Mouse (Mus musculus): ENCODE data around the gene Adora3. TPM values are rescaled to one million over a fixed set of nuclear protein-coding genes. Genes with fewer than 3 reads are reported as not detected.

Adora3 gene
- polyA plus RNA-seq, 1 experiment from 2014 or later, result 0.33 TPM

DNA sequence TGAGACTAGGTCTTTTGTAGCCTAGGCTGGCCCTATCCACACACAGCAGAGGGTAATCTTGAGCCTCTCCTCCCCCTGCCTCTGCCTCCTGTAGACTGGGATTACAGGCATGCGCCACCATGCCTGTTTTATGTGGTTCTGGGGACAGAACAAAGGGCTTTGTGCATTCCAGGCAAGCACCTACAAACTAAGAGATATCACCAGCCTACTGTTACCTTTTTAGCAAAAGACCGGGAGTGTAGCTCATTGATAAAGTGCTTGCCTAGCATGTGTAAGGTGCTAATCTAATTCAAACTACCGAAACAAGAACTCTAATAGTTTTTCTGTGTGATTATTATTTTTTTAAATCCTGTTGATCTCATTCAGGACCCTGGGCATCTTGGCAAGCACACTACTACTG is 33.8 kb upstream of the Adora3 start:
- Histone ChIP-seq H3K4me1 (ENCODE audit: control insufficient read depth, insufficient read depth, low read length) (no peaks in the 10 kb centered on the region), H3K9ac (replicated peaks; ENCODE audit: low read depth, low read length) (no peak overlapping the region), H3K4me2 (replicated peaks; ENCODE audit: low read depth, low read length) (no peak overlapping the region), H3K4me3 (ENCODE audit: low read depth, low read length) (no peak overlapping the region), H3K36me3 (ENCODE audit: control insufficient read depth, insufficient read depth, low read length) (no peaks in the 10 kb centered on the region), H3K27ac (ENCODE audit: low read length) (no peak overlapping the region), H3K27me3 (ENCODE audit: control insufficient read depth, insufficient read depth, low read length) (no peaks in the 10 kb centered on the region), H3K9me3 (ENCODE audit: control insufficient read depth, low read depth, low read length) (no peaks in the 10 kb centered on the region)
- WGBS, result 87% methylated on average over 3 of the region's 3 CpGs
- ATAC-seq (ENCODE audit: insufficient number of reproducible peaks, insufficient read depth, low FRiP score, low read depth), result no peak

DNA sequence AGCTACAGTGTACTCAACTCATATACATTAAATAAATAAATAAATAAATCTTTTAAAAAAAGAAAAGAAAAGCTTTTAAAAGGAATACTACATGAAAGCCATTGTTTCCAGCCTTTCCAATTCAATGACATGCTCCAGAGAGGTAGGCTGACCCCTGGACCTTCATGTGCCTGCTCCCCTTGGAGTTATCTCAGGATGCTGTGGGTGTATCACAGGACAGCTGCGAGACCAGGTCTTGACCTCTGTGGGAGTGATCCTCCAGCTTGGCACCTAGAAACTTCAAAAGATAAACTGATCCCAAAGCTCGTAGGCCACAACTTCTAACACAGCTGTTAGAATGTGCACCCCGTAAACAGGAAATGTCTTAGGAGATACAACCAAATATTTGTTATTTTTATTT is 32.0 kb upstream of the Adora3 start:
- no peak overlapping the region for H3K4me2 ChIP-seq (replicated peaks; ENCODE audit: low read depth, low read length)
- no peaks in the 10 kb centered on the region for H3K27me3 ChIP-seq (ENCODE audit: control insufficient read depth, insufficient read depth, low read length)
- no peak overlapping the region for H3K27ac ChIP-seq (ENCODE audit: low read length)
- no peaks in the 10 kb centered on the region for H3K9me3 ChIP-seq (ENCODE audit: control insufficient read depth, low read depth, low read length)
- H3K4me3 ChIP-seq (ENCODE audit: low read depth, low read length), result no peak overlapping the region
- ATAC-seq (ENCODE audit: insufficient number of reproducible peaks, insufficient read depth, low FRiP score, low read depth), result no peak
- H3K36me3 ChIP-seq (ENCODE audit: control insufficient read depth, insufficient read depth, low read length), result no peaks in the 10 kb centered on the region
- H3K9ac ChIP-seq (replicated peaks; ENCODE audit: low read depth, low read length), result no peak overlapping the region
- H3K4me1 ChIP-seq (ENCODE audit: control insufficient read depth, insufficient read depth, low read length), result no peaks in the 10 kb centered on the region
- WGBS, result 69% methylated on average over 3 of the region's 3 CpGs

GRCm38 (mm10) chr3:105839836-105840235 is 30.8 kb upstream of the Adora3 start:
- Histone ChIP-seq H3K27ac (ENCODE audit: low read length) (no peak overlapping the region), H3K4me3 (ENCODE audit: low read depth, low read length) (no peak overlapping the region), H3K9me3 (ENCODE audit: control insufficient read depth, low read depth, low read length) (no peaks in the 10 kb centered on the region), H3K9ac (replicated peaks; ENCODE audit: low read depth, low read length) (no peak overlapping the region), H3K4me2 (replicated peaks; ENCODE audit: low read depth, low read length) (no peak overlapping the region), H3K4me1 (ENCODE audit: control insufficient read depth, insufficient read depth, low read length) (no peaks in the 10 kb centered on the region), H3K27me3 (ENCODE audit: control insufficient read depth, insufficient read depth, low read length) (no peaks in the 10 kb centered on the region), H3K36me3 (ENCODE audit: control insufficient read depth, insufficient read depth, low read length) (no peaks in the 10 kb centered on the region)
- no peak for ATAC-seq (ENCODE audit: insufficient number of reproducible peaks, insufficient read depth, low FRiP score, low read depth)
- WGBS, result 80% methylated on average over 4 of the region's 4 CpGs

DNA sequence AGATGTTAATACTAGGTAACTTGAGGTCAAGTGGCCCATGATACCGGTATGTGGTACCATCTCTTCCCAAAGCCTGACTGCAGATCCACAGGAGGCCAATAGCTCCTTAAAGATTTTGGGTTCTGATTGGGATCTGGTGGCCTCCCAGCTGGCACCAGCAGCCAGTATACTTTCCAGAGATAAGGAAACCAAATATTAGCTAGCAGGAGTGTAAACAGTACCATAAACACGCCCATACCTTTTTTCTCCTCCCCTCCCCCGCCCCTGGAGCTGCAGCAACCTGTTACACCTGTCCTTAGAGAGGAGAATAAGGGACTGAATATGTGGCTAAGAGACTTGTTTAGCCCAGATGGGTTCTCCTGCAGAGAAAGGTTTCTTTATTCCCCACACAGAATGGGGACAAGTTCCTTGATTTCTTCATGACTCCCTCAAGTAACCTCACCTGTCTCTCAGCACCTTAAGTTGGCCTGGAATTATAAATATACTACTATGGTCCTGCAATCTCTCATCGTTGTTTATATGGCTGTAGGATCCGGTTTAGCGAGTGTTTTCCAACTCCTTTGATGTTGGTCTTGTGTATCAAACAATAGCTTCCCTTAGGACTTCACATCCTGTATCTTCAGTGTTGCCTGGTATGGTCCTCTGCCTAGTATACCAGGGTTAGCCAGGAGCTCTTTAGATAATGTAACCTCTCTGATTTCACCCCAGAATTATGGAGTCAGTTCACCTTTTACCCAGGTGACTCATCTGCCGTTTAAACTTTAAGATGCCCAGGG is 24.2 kb upstream of the Adora3 start:
- H3K4me3 ChIP-seq (ENCODE audit: low read depth, low read length), result no peak overlapping the region
- H3K9ac ChIP-seq (replicated peaks; ENCODE audit: low read depth, low read length), result no peak overlapping the region
- WGBS, result 49% methylated on average over 7 of the region's 7 CpGs
- no peaks in the 10 kb centered on the region for H3K4me1 ChIP-seq (ENCODE audit: control insufficient read depth, insufficient read depth, low read length)
- peak overlapping the region; percentile 27; the same call in 1 of the 2 replicates for H3K27ac ChIP-seq (ENCODE audit: low read length)
- H3K36me3 ChIP-seq (ENCODE audit: control insufficient read depth, insufficient read depth, low read length), result no peaks in the 10 kb centered on the region
- no peaks in the 10 kb centered on the region for H3K27me3 ChIP-seq (ENCODE audit: control insufficient read depth, insufficient read depth, low read length)
- H3K4me2 ChIP-seq (replicated peaks; ENCODE audit: low read depth, low read length), result no peak overlapping the region
- H3K9me3 ChIP-seq (ENCODE audit: control insufficient read depth, low read depth, low read length), result no peaks in the 10 kb centered on the region
- peak; percentile 92 for ATAC-seq (ENCODE audit: insufficient number of reproducible peaks, insufficient read depth, low FRiP score, low read depth)

GRCm38 (mm10) chr3:105853781-105854180 is 16.9 kb upstream of the Adora3 start:
- Histone ChIP-seq H3K27ac (ENCODE audit: low read length) (no peak overlapping the region), H3K9ac (replicated peaks; ENCODE audit: low read depth, low read length) (no peak overlapping the region), H3K36me3 (ENCODE audit: control insufficient read depth, insufficient read depth, low read length) (no peaks in the 10 kb centered on the region), H3K9me3 (ENCODE audit: control insufficient read depth, low read depth, low read length) (no peaks in the 10 kb centered on the region), H3K4me1 (ENCODE audit: control insufficient read depth, insufficient read depth, low read length) (0 out of 2 replicates have a peak, but pooled peaks cover 2% of the 10 kb centered on the region), H3K4me2 (replicated peaks; ENCODE audit: low read depth, low read length) (no peak overlapping the region), H3K4me3 (ENCODE audit: low read depth, low read length) (no peak overlapping the region), H3K27me3 (ENCODE audit: control insufficient read depth, insufficient read depth, low read length) (no peaks in the 10 kb centered on the region)
- WGBS, result 56% methylated on average over 8 of the region's 8 CpGs
- no peak for ATAC-seq (ENCODE audit: insufficient number of reproducible peaks, insufficient read depth, low FRiP score, low read depth)

DNA sequence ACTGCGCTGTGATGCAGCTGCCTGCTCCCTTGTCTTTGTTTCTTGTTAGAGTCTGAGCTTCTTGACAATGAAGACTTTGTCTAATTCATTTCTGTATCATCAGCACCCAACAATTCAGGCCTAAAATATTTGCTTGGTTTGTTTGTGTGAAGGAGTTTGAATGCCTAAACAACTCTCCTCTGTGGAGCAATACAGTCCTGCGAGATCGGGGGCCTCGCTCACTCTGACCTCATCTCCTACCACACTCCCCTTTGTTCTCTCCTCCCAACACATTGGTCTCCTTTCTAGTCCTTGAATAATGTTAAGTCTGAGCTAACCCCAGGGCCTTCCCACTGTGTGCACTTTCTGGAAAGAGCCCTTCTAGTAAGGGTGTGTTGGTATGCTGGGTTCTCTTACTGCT is 15.9 kb upstream of the Adora3 start:
- Histone ChIP-seq H3K9me3 (ENCODE audit: control insufficient read depth, low read depth, low read length) (no peaks in the 10 kb centered on the region), H3K27me3 (ENCODE audit: control insufficient read depth, insufficient read depth, low read length) (no peaks in the 10 kb centered on the region), H3K36me3 (ENCODE audit: control insufficient read depth, insufficient read depth, low read length) (no peaks in the 10 kb centered on the region), H3K27ac (ENCODE audit: low read length) (no peak overlapping the region), H3K4me3 (ENCODE audit: low read depth, low read length) (no peak overlapping the region), H3K4me1 (ENCODE audit: control insufficient read depth, insufficient read depth, low read length) (0 out of 2 replicates have a peak, but pooled peaks cover 2% of the 10 kb centered on the region), H3K9ac (replicated peaks; ENCODE audit: low read depth, low read length) (no peak overlapping the region), H3K4me2 (replicated peaks; ENCODE audit: low read depth, low read length) (no peak overlapping the region)
- WGBS, result 83% methylated on average over 4 of the region's 4 CpGs
- ATAC-seq (ENCODE audit: insufficient number of reproducible peaks, insufficient read depth, low FRiP score, low read depth), result no peak

- WGBS, result 67% methylated on average over 5 of the region's 5 CpGs
- H3K9me3 ChIP-seq (ENCODE audit: control insufficient read depth, low read depth, low read length), result no peaks in the 10 kb centered on the region
- no peak overlapping the region for H3K4me2 ChIP-seq (replicated peaks; ENCODE audit: low read depth, low read length)
- H3K27me3 ChIP-seq (ENCODE audit: control insufficient read depth, insufficient read depth, low read length), result no peaks in the 10 kb centered on the region
- no peak overlapping the region for H3K4me3 ChIP-seq (ENCODE audit: low read depth, low read length)
- no peak for ATAC-seq (ENCODE audit: insufficient number of reproducible peaks, insufficient read depth, low FRiP score, low read depth)
- H3K36me3 ChIP-seq (ENCODE audit: control insufficient read depth, insufficient read depth, low read length), result no peaks in the 10 kb centered on the region
- H3K4me1 ChIP-seq (ENCODE audit: control insufficient read depth, insufficient read depth, low read length), result 0 out of 2 replicates have a peak, but pooled peaks cover 2% of the 10 kb centered on the region
- H3K27ac ChIP-seq (ENCODE audit: low read length), result no peak overlapping the region
- H3K9ac ChIP-seq (replicated peaks; ENCODE audit: low read depth, low read length), result no peak overlapping the region
Measured at GRCm38 (mm10) chr3:105857513-105857912, 13.1 kb upstream of the Adora3 start.

GRCm38 (mm10) chr3:105861747-105862366 is 8.8 kb upstream of the Adora3 start:
- Histone ChIP-seq H3K9me3 (ENCODE audit: control insufficient read depth, low read depth, low read length) (no peaks in the 10 kb centered on the region), H3K4me1 (ENCODE audit: control insufficient read depth, insufficient read depth, low read length) (no peaks in the 10 kb centered on the region), H3K27ac (ENCODE audit: low read length) (no peak overlapping the region), H3K36me3 (ENCODE audit: control insufficient read depth, insufficient read depth, low read length) (no peaks in the 10 kb centered on the region), H3K9ac (replicated peaks; ENCODE audit: low read depth, low read length) (no peak overlapping the region), H3K4me2 (replicated peaks; ENCODE audit: low read depth, low read length) (no peak overlapping the region), H3K4me3 (ENCODE audit: low read depth, low read length) (no peak overlapping the region), H3K27me3 (ENCODE audit: control insufficient read depth, insufficient read depth, low read length) (no peaks in the 10 kb centered on the region)
- ATAC-seq (ENCODE audit: insufficient number of reproducible peaks, insufficient read depth, low FRiP score, low read depth), result no peak
- 42% methylated on average over 7 of the region's 7 CpGs for WGBS
